Mouse (Mus musculus) embryonic fibroblast, embryonic 13.5 days (primary cell): ENCODE data around the gene Tex48. TPM values are rescaled to one million over a fixed set of nuclear protein-coding genes. Genes with fewer than 3 reads are reported as not detected.
A peak's percentile ranks its signal among the peaks of the same experiment; 100 is the strongest.

Experiments
- H3K27ac ChIP-seq: 2 replicates; pipeline ENCODE4 v1.5.1; 2012; ENCODE audit warnings: low read length, control low read depth, inconsistent platforms; ENCODE audit not compliant: insufficient read depth
- H3K4me1 ChIP-seq: 2 replicates; pipeline ENCODE4 v1.6.1; 2011; ENCODE audit warnings: low read length; ENCODE audit not compliant: control insufficient read depth, insufficient read depth
- H3K4me3 ChIP-seq: 2 replicates; pipeline ENCODE4 v1.5.1; 2011; ENCODE audit warnings: mild to moderate bottlenecking, control low read depth, low read length; ENCODE audit not compliant: insufficient read depth
- CTCF ChIP-seq: IDR thresholded peaks from 2 replicates; pipeline ENCODE4 v1.5.1; 2011; ENCODE audit warnings: mild to moderate bottlenecking, control low read depth, low read length, moderate library complexity, borderline replicate concordance; ENCODE audit not compliant: insufficient read depth
- POLR2A ChIP-seq: IDR thresholded peaks from 2 replicates; pipeline ENCODE4 v1.6.1; 2011; ENCODE audit warnings: low read depth, mild to moderate bottlenecking, control low read depth, low read length, moderate library complexity
- polyA plus RNA-seq: library from polyadenylated mRNA; stranded (reverse); fragments of >200 nt; gene quantifications from 2 replicates; pipeline ENCODE4 v1.2.4, GENCODE M21; 2011; ENCODE audit warnings: low read depth; ENCODE audit not compliant: missing spikeins, insufficient read length

Tex48 gene
- not detected in 2 replicates for polyA plus RNA-seq

GRCm38 (mm10) chr4:63622378-63622835 is at the start of gene Tex48:
Tex48 (minus strand) TSS chr4:63622428.
- no peak within 1 kb of the TSS for H3K4me3 ChIP-seq
- H3K27ac ChIP-seq: no peak within 1 kb of the TSS
- no peaks in the 10 kb centered on the region for H3K4me1 ChIP-seq
- TF ChIP-seq POLR2A: no peak
- peak; percentile 48; the same call in 1 of the 2 replicates for TF ChIP-seq CTCF

GRCm38 (mm10) chr4:63668255-63668654 is 46.0 kb upstream of the Tex48 start:
- Histone ChIP-seq H3K27ac (peak overlapping the region; percentile 64), H3K4me1 (peaks cover 9% of the 10 kb centered on the region), H3K4me3 (no peak overlapping the region)
- TF ChIP-seq CTCF (no peak), POLR2A (0 out of 2 replicates have a peak, but pooled peaks have one; percentile 15)

DNA sequence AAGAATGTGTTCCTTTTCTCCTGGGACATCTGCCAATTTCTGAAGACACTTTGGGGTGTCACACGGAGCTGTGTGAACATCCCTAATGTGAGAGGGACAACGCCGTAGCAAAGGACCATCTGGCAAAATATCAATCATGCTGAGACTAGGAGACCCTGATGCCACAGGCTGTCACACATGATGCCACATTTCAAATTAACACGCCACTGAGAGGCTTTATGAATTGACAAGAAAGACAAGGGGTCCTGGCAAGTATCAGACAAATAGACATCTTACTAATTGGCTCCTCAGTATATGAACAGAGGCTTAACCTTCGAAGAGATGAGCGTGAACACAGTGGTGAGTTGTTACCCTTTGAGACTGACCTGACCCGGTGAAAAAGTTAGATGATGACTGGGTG is 43.5 kb upstream of the Tex48 start:
- Histone ChIP-seq H3K4me1 (peaks cover 9% of the 10 kb centered on the region), H3K4me3 (no peak overlapping the region), H3K27ac (no peak overlapping the region)
- TF ChIP-seq POLR2A (no peak), CTCF (no peak)

- Histone ChIP-seq H3K27ac (no peak within 1 kb of the TSS), H3K4me1 (peaks cover 2% of the 10 kb centered on the region), H3K4me3 (no peak within 1 kb of the TSS)
- TF ChIP-seq CTCF (no peak), POLR2A (no peak)
Observed at GRCm38 (mm10) chr4:63663279-63663678, 41.1 kb upstream of the Tex48 start, which contains the start of gene Gm11214. Gm11214 (minus strand) TSS chr4:63663379.

- Histone ChIP-seq H3K27ac (no peak overlapping the region), H3K4me1 (no peaks in the 10 kb centered on the region), H3K4me3 (no peak overlapping the region)
- TF ChIP-seq POLR2A (no peak), CTCF (no peak)
Observed at GRCm38 (mm10) chr4:63661857-63662256, 39.6 kb upstream of the Tex48 start.

GRCm38 (mm10) chr4:63661426-63661825 is 39.2 kb upstream of the Tex48 start:
- no peak for TF ChIP-seq CTCF
- TF ChIP-seq POLR2A: no peak
- H3K4me3 ChIP-seq: no peak overlapping the region
- no peaks in the 10 kb centered on the region for H3K4me1 ChIP-seq
- no peak overlapping the region for H3K27ac ChIP-seq

GRCm38 (mm10) chr4:63659775-63660174 is 37.5 kb upstream of the Tex48 start:
- Histone ChIP-seq H3K4me1 (no peaks in the 10 kb centered on the region), H3K4me3 (no peak overlapping the region)
- TF ChIP-seq CTCF (no peak), POLR2A (no peak)

DNA sequence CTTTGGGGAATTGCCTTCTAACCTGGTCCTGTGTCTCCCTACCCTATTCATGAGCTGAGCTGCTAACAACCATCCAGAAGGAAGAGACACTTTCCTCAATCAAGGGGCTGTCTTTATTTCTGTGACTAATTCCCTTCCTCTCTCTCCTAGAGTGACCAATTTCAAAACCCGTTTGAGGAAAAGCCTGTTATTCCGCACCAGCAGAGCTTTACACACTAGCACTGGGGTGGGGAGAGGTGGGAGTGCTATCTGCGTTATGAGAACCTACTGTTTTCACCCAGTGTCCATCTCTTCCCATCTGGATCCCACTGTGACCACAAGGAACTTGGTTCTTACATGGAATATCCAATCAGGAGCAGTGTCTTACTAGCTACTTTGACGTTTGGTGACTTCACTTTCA is 36.9 kb upstream of the Tex48 start:
- TF ChIP-seq CTCF (no peak), POLR2A (no peak)
- H3K27ac ChIP-seq: no peak overlapping the region
- H3K4me1 ChIP-seq: no peaks in the 10 kb centered on the region
- no peak overlapping the region for H3K4me3 ChIP-seq

More at GRCm38 (mm10) chr4:63659775-63660174, 37.5 kb upstream of the Tex48 start:
- no peak overlapping the region for H3K27ac ChIP-seq

- TF ChIP-seq CTCF: peak; percentile 37; the same call in 1 of the 2 replicates
- no peak for TF ChIP-seq POLR2A
- Histone ChIP-seq H3K4me1 (no peaks in the 10 kb centered on the region), H3K27ac (no peak overlapping the region), H3K4me3 (no peak overlapping the region)
Observed at GRCm38 (mm10) chr4:63654381-63654780, 32.2 kb upstream of the Tex48 start.

GRCm38 (mm10) chr4:63643956-63644726 is 21.9 kb upstream of the Tex48 start:
- Histone ChIP-seq H3K27ac (no peak overlapping the region), H3K4me1 (peaks cover 2% of the 10 kb centered on the region; the same call in 1 of the 2 replicates), H3K4me3 (no peak overlapping the region)
- TF ChIP-seq POLR2A: no peak
- TF ChIP-seq CTCF: no peak

- peaks cover 5% of the 10 kb centered on the region for H3K4me1 ChIP-seq
- H3K4me3 ChIP-seq: no peak overlapping the region
- no peak overlapping the region for H3K27ac ChIP-seq
- TF ChIP-seq CTCF: no peak
- no peak for TF ChIP-seq POLR2A
Observed at GRCm38 (mm10) chr4:63639842-63640241, 17.6 kb upstream of the Tex48 start.
